Mouse (Mus musculus): Measurements from ENCODE around the gene Smyd3.
"Not testable (repeated sequence)": the region's sequence is repeated elsewhere in the genome, so short reads cannot be mapped to it uniquely, and the experiment has no call there.

Gene Smyd3

GRCm38 (mm10) chr1:179213381-179213780 is 304.5 kb downstream of the Smyd3 start:
- DNase-seq, result no peak

GRCm38 (mm10) chr1:179212295-179212694 is 305.5 kb downstream of the Smyd3 start:
- DNase-seq, result no peak

GRCm38 (mm10) chr1:179211313-179211712 is 306.5 kb downstream of the Smyd3 start:
- no peak for DNase-seq

GRCm38 (mm10) chr1:179207846-179208595 is 309.8 kb downstream of the Smyd3 start:
- DNase-seq, result no peak

GRCm38 (mm10) chr1:179207180-179207741 is 310.6 kb downstream of the Smyd3 start:
- DNase-seq, result no peak

GRCm38 (mm10) chr1:179198517-179199200 is 319.2 kb downstream of the Smyd3 start:
- no peak for DNase-seq

- DNase-seq, result no peak
Measured at GRCm38 (mm10) chr1:179197821-179198516, 319.9 kb downstream of the Smyd3 start.

- no peak for DNase-seq
Measured at GRCm38 (mm10) chr1:179197156-179197555, 320.7 kb downstream of the Smyd3 start.

- no peak for DNase-seq
Measured at GRCm38 (mm10) chr1:179196422-179196821, 321.4 kb downstream of the Smyd3 start.

- DNase-seq, result no peak
Measured at GRCm38 (mm10) chr1:179192781-179193180, 325.1 kb downstream of the Smyd3 start.

GRCm38 (mm10) chr1:179190837-179191236 is 327.0 kb downstream of the Smyd3 start:
- DNase-seq, result no peak

- no peak for DNase-seq
Measured at GRCm38 (mm10) chr1:179187171-179187570, 330.7 kb downstream of the Smyd3 start.

- DNase-seq, result no peak
Measured at GRCm38 (mm10) chr1:179184631-179185030, 333.2 kb downstream of the Smyd3 start.

GRCm38 (mm10) chr1:179183499-179183898 is 334.3 kb downstream of the Smyd3 start:
- DNase-seq, result no peak

GRCm38 (mm10) chr1:179180546-179180945 is 337.3 kb downstream of the Smyd3 start:
- no peak for DNase-seq

- no peak for DNase-seq
Measured at GRCm38 (mm10) chr1:179176861-179177658, 340.8 kb downstream of the Smyd3 start.

- no peak for DNase-seq
Measured at GRCm38 (mm10) chr1:179174241-179174640, 343.6 kb downstream of the Smyd3 start.

- DNase-seq, result no peak
Measured at GRCm38 (mm10) chr1:179170555-179170954, 347.3 kb downstream of the Smyd3 start.

- no peak for DNase-seq
Measured at GRCm38 (mm10) chr1:179169749-179170148, 348.1 kb downstream of the Smyd3 start.

- DNase-seq, result no peak
Measured at GRCm38 (mm10) chr1:179169161-179169560, 348.7 kb downstream of the Smyd3 start.

GRCm38 (mm10) chr1:179164219-179164618 is 353.6 kb downstream of the Smyd3 start:
- DNase-seq, result not testable (repeated sequence)

- DNase-seq, result not testable (repeated sequence)
Measured at GRCm38 (mm10) chr1:179162752-179163151, 355.1 kb downstream of the Smyd3 start.

GRCm38 (mm10) chr1:179161947-179162346 is 355.9 kb downstream of the Smyd3 start:
- no peak for DNase-seq

All from lung, postnatal 14 days (tissue).